Mouse (Mus musculus) neural tube, embryonic 15.5 days (tissue): ENCODE results near the gene H2-Eb2. TPM values are rescaled to one million over a fixed set of nuclear protein-coding genes. Genes with fewer than 3 reads are reported as not detected.
"Not testable (repeated sequence)": the region's sequence is repeated elsewhere in the genome, so short reads cannot be mapped to it uniquely, and the experiment has no call there.

ENCODE experiments used
- ATAC-seq: fragments of 200-750 bp; cut with Nextera tagmentation; 2 replicates; pipeline ENCODE4 v1.8.0; 2017; ENCODE audit warnings: mild to moderate bottlenecking, moderate TSS enrichment, moderate library complexity; ENCODE audit not compliant: low FRiP score
- H3K27ac ChIP-seq: fragments of 300-500 bp; sonication (generic); replicated peaks from 2 replicates; pipeline ENCODE4 v1.5.1; 2015; ENCODE audit warnings: mild to moderate bottlenecking, inconsistent platforms
- H3K27me3 ChIP-seq: fragments of 300-500 bp; sonication (generic); replicated peaks from 2 replicates; pipeline ENCODE4 v1.6.1; 2015; ENCODE audit warnings: inconsistent platforms
- H3K36me3 ChIP-seq: fragments of 300-500 bp; sonication (generic); 2 replicates; pipeline ENCODE4 v1.6.1; 2015; ENCODE audit warnings: inconsistent platforms
- H3K4me1 ChIP-seq: fragments of 300-500 bp; sonication (generic); 2 replicates; pipeline ENCODE4 v1.6.1; 2015; ENCODE audit warnings: inconsistent platforms
- H3K4me2 ChIP-seq: fragments of 300-500 bp; sonication (generic); 2 replicates; pipeline ENCODE4 v1.6.1; 2015; ENCODE audit warnings: inconsistent platforms, mild to moderate bottlenecking, moderate library complexity
- H3K4me3 ChIP-seq: fragments of 300-500 bp; sonication (generic); replicated peaks from 2 replicates; pipeline ENCODE4 v1.5.1; 2015; ENCODE audit warnings: mild to moderate bottlenecking, inconsistent platforms
- H3K9ac ChIP-seq: fragments of 300-500 bp; sonication (generic); replicated peaks from 2 replicates; pipeline ENCODE4 v1.6.1; 2015; ENCODE audit warnings: mild to moderate bottlenecking, inconsistent platforms
- H3K9me3 ChIP-seq: fragments of 300-500 bp; sonication (generic); replicated peaks from 2 replicates; pipeline ENCODE4 v1.6.1; 2016; ENCODE audit warnings: inconsistent platforms
- WGBS: fragments of 180-500 bp; shearing (Covaris S2); methylation state at CpG from one replicate; pipeline ENCODE4 v1.1.7; 2015; ENCODE audit warnings: mixed read lengths; 5-methylcytosine and 5-hydroxymethylcytosine counted together
- polyA plus RNA-seq: library from polyadenylated mRNA; unstranded; fragments of >200 nt; fragmentation: Nextera tagmentation; extraction: Ambion mirVana; gene quantifications from 2 replicates; pipeline ENCODE4 v1.2.1, GENCODE M21; 2015

Gene H2-Eb2
- polyA plus RNA-seq, 1 experiment from 2014 or later, result 0.19 TPM

DNA sequence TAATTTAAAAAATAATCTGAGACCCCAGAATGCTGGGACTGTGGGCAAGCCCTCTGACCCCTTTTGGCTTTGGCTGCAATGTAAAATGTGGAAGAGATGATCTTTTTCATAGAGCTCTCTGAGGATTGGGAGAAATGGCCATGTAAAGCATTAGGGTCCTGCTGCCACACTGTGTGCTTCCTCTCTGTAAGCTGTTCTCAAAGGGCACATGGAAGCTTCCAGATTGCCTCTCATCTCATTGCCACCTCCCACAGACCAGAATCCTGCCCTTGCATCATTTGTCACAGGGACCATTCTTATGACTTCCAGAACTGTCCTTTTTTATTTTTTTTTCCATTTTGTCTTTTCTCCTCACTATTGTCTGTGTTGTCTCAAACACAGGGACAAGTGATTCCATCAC, 18.2 kb upstream of the H2-Eb2 start:
- Histone ChIP-seq H3K4me2 (no peak overlapping the region), H3K27me3 (no peaks in the 10 kb centered on the region), H3K9ac (no peak overlapping the region), H3K4me3 (no peak overlapping the region), H3K4me1 (peaks cover 5% of the 10 kb centered on the region), H3K36me3 (no peaks in the 10 kb centered on the region), H3K27ac (no peak overlapping the region), H3K9me3 (no peaks in the 10 kb centered on the region)
- no peak for ATAC-seq

DNA sequence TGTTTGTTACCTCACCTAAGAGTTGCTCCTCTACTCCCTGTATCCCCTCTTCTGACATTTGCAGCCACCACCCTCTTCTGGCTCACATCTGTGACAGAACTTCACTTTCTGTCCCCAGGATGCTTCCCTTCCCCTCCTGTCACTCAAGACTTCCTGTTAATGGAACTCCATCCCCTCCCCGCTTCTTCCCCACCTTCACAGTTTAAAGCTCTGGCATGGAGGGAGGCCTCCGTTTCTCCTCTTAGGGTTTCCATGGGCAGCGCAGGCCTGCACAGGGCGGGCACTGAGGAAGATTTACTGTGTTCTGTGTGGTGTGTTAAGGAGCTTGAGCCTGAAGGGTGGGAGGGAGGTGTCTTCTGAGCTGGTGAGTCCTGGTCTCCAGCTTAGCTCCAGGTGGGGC, 17.3 kb upstream of the H2-Eb2 start:
- WGBS, result 83% methylated on average over 4 of the region's 4 CpGs
- Histone ChIP-seq H3K4me1 (peaks cover 5% of the 10 kb centered on the region), H3K27ac (no peak overlapping the region), H3K27me3 (no peaks in the 10 kb centered on the region), H3K36me3 (no peaks in the 10 kb centered on the region), H3K9me3 (no peaks in the 10 kb centered on the region), H3K4me2 (no peak overlapping the region), H3K4me3 (no peak overlapping the region), H3K9ac (no peak overlapping the region)
- ATAC-seq, result no peak

GRCm38 (mm10) chr17:34309225-34309624, 16.2 kb upstream of the H2-Eb2 start:
- no peaks in the 10 kb centered on the region for H3K27me3 ChIP-seq
- no peaks in the 10 kb centered on the region for H3K9me3 ChIP-seq
- 31% methylated on average over 10 of the region's 10 CpGs for WGBS
- H3K9ac ChIP-seq, result peak overlapping the region; percentile 77
- H3K27ac ChIP-seq, result peak overlapping the region; percentile 78
- ATAC-seq, result no peak
- H3K4me1 ChIP-seq, result peaks cover 5% of the 10 kb centered on the region
- peak overlapping the region; percentile 74 for H3K4me2 ChIP-seq
- peak overlapping the region; percentile 63 for H3K4me3 ChIP-seq
- no peaks in the 10 kb centered on the region for H3K36me3 ChIP-seq

- Histone ChIP-seq H3K4me1 (peaks cover 5% of the 10 kb centered on the region), H3K4me2 (peak overlapping the region; percentile 74), H3K4me3 (peak overlapping the region; percentile 63), H3K27ac (peak overlapping the region; percentile 78), H3K27me3 (no peaks in the 10 kb centered on the region), H3K9ac (peak overlapping the region; percentile 77), H3K36me3 (no peaks in the 10 kb centered on the region), H3K9me3 (no peaks in the 10 kb centered on the region)
- WGBS, result 30% methylated on average over 38 of the region's 38 CpGs
- ATAC-seq, result peak; percentile 91
Observed at GRCm38 (mm10) chr17:34309683-34310385, 15.6 kb upstream of the H2-Eb2 start.

DNA sequence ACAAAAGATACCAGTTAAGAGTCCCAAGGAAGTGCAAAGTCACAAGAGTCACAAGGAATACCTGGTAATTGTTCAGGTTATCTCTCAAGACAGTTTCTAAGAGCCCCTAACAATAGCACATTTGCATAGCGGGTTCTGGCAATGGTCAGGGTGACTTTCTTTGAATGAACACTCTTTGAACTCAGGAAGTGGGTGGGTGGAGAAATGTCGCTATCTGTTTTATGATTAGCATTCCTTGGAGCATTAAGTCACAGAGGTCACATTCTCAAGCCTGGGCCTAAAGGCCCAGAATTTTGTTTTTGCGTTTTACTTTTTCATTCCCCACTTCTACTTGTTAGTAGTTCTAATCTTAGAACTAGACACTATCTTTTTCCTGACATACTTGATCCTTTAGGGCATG, 14.9 kb upstream of the H2-Eb2 start:
- H3K4me1 ChIP-seq, H3K27ac ChIP-seq, H3K36me3 ChIP-seq, H3K4me3 ChIP-seq, H3K4me2 ChIP-seq, H3K9me3 ChIP-seq, H3K27me3 ChIP-seq, H3K9ac ChIP-seq, ATAC-seq: not testable (repeated sequence)
- 92% methylated on average over 3 of the region's 3 CpGs for WGBS

GRCm38 (mm10) chr17:34312185-34312584, 13.3 kb upstream of the H2-Eb2 start:
- no peaks in the 10 kb centered on the region for H3K9me3 ChIP-seq
- H3K27ac ChIP-seq, result no peak overlapping the region
- 80% methylated on average over 1 of the region's 1 CpGs for WGBS
- H3K4me1 ChIP-seq, result peaks cover 5% of the 10 kb centered on the region
- H3K9ac ChIP-seq, result no peak overlapping the region
- no peaks in the 10 kb centered on the region for H3K27me3 ChIP-seq
- no peaks in the 10 kb centered on the region for H3K36me3 ChIP-seq
- H3K4me2 ChIP-seq, result no peak overlapping the region
- H3K4me3 ChIP-seq, result no peak overlapping the region
- no peak for ATAC-seq

- Histone ChIP-seq H3K4me1 (peaks cover 5% of the 10 kb centered on the region), H3K4me2 (no peak overlapping the region), H3K27ac (no peak overlapping the region), H3K9ac (no peak overlapping the region), H3K36me3 (no peaks in the 10 kb centered on the region), H3K4me3 (no peak overlapping the region), H3K27me3 (no peaks in the 10 kb centered on the region), H3K9me3 (no peaks in the 10 kb centered on the region)
- no peak; the same call in 1 of the 2 replicates for ATAC-seq
- 38% methylated on average over 3 of the region's 3 CpGs for WGBS
Observed at GRCm38 (mm10) chr17:34313393-34313792, 12.1 kb upstream of the H2-Eb2 start.

GRCm38 (mm10) chr17:34314286-34314685, 11.2 kb upstream of the H2-Eb2 start:
- Histone ChIP-seq H3K27me3 (no peaks in the 10 kb centered on the region), H3K4me2 (no peak overlapping the region), H3K36me3 (no peaks in the 10 kb centered on the region), H3K9ac (no peak overlapping the region), H3K9me3 (no peaks in the 10 kb centered on the region), H3K4me3 (no peak overlapping the region), H3K4me1 (peaks cover 3% of the 10 kb centered on the region), H3K27ac (no peak overlapping the region)
- 74% methylated on average over 9 of the region's 9 CpGs for WGBS
- ATAC-seq, result no peak

GRCm38 (mm10) chr17:34315512-34315911, 10.0 kb upstream of the H2-Eb2 start:
- no peak overlapping the region for H3K4me2 ChIP-seq
- no peak for ATAC-seq
- H3K4me1 ChIP-seq, result no peaks in the 10 kb centered on the region
- no peak overlapping the region for H3K27ac ChIP-seq
- WGBS, result 91% methylated on average over 1 of the region's 1 CpGs
- no peaks in the 10 kb centered on the region for H3K36me3 ChIP-seq
- no peak overlapping the region for H3K9ac ChIP-seq
- H3K9me3 ChIP-seq, result no peaks in the 10 kb centered on the region
- no peak overlapping the region for H3K4me3 ChIP-seq
- H3K27me3 ChIP-seq, result no peaks in the 10 kb centered on the region

DNA sequence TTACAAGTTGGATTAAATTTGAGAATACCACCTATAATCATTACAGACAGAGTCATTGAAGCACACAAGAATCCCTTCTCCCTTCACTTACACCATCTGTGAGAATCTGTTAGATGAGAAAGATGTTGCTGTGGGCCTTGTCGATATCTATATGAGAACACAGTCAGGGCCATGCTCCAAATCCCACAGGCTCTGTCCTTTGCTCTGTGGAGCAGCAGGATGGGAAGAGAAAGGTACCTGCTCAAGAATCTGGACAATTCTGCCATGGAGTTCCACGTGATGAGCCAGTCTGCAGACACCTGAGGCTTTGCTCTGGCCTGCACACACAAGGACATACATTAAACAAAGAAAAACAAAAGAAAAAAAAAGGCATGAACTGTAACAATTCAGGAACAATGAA, 8.8 kb upstream of the H2-Eb2 start:
- H3K9ac ChIP-seq, result no peak overlapping the region
- no peaks in the 10 kb centered on the region for H3K4me1 ChIP-seq
- no peaks in the 10 kb centered on the region for H3K9me3 ChIP-seq
- 76% methylated on average over 2 of the region's 2 CpGs for WGBS
- no peak overlapping the region for H3K4me2 ChIP-seq
- no peak for ATAC-seq
- no peaks in the 10 kb centered on the region for H3K36me3 ChIP-seq
- H3K27ac ChIP-seq, result no peak overlapping the region
- no peaks in the 10 kb centered on the region for H3K27me3 ChIP-seq
- H3K4me3 ChIP-seq, result no peak overlapping the region

DNA sequence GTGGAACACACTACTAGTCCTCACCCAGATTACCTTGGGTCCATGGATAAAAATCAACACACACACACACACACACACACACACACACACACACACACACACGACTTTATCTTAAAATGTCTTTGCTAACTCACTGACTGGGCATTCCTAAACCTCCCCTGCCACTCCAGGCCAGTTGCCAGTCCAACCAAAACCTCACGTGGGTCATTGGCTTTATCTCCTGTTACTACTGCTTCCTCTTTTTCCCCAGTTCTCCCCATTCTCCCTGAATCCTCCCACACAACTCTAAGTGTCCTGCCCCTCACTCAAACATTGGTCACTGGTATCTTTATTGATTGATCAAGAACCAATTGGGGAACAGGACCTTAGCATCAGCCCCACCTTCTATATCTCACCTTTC, 8.2 kb upstream of the H2-Eb2 start:
- no peak for ATAC-seq
- Histone ChIP-seq H3K27ac (no peak overlapping the region), H3K9me3 (no peaks in the 10 kb centered on the region), H3K36me3 (no peaks in the 10 kb centered on the region), H3K4me3 (no peak overlapping the region), H3K27me3 (no peaks in the 10 kb centered on the region), H3K4me2 (no peak overlapping the region), H3K9ac (no peak overlapping the region), H3K4me1 (no peaks in the 10 kb centered on the region)
- 37% methylated on average over 2 of the region's 2 CpGs for WGBS

DNA sequence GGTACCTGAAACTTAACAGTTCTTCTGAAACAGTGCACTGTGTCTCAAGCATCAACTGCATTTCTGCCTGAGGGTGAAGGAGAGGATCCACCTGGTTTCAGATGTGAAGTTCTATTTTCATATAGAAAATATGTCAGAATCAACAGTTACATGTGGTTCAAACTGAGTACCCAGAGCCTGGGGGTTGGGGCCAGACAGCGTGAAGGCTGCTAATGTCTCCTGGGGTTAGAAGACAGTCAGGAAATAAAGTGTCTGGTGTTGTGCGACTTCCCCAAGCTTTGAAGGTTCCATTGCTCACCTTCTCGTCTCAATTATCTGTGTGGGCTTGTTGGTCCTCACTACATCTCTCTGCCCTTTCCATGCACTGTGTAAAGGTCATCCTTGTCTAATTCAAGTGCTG, 908 bp downstream of the H2-Eb2 start:
- H3K9ac ChIP-seq, result no peak overlapping the region
- H3K27me3 ChIP-seq, result no peaks in the 10 kb centered on the region
- no peaks in the 10 kb centered on the region for H3K9me3 ChIP-seq
- 79% methylated on average over 3 of the region's 3 CpGs for WGBS
- no peak overlapping the region for H3K27ac ChIP-seq
- ATAC-seq, result no peak
- no peak overlapping the region for H3K4me3 ChIP-seq
- no peak overlapping the region for H3K4me2 ChIP-seq
- no peaks in the 10 kb centered on the region for H3K4me1 ChIP-seq
- H3K36me3 ChIP-seq, result no peaks in the 10 kb centered on the region
